Mouse (Mus musculus) kidney, embryonic 15.5 days (tissue): ENCODE data around the gene Crocc2. TPM values are rescaled to one million over a fixed set of nuclear protein-coding genes. Genes with fewer than 3 reads are reported as not detected.

Experiments used
- ATAC-seq: fragments of 200-750 bp; cut with Nextera tagmentation; replicated peaks from 2 replicates; pipeline ENCODE4 v1.8.0; 2017; ENCODE audit warnings: moderate TSS enrichment; ENCODE audit not compliant: low FRiP score
- H3K27ac ChIP-seq: fragments of 300-500 bp; sonication (generic); 2 replicates; pipeline ENCODE4 v1.5.1; 2015; ENCODE audit warnings: mild to moderate bottlenecking, inconsistent platforms
- H3K27me3 ChIP-seq: fragments of 300-500 bp; sonication (generic); 2 replicates; pipeline ENCODE4 v1.6.1; 2015; ENCODE audit warnings: inconsistent platforms
- H3K36me3 ChIP-seq: fragments of 300-500 bp; sonication (generic); 2 replicates; pipeline ENCODE4 v1.6.1; 2015; ENCODE audit warnings: inconsistent platforms
- H3K4me1 ChIP-seq: fragments of 300-500 bp; sonication (generic); 2 replicates; pipeline ENCODE4 v1.6.1; 2015; ENCODE audit warnings: inconsistent platforms
- H3K4me2 ChIP-seq: fragments of 300-500 bp; sonication (generic); 2 replicates; pipeline ENCODE4 v1.6.1; 2015; ENCODE audit warnings: moderate library complexity, mild to moderate bottlenecking, inconsistent platforms
- H3K4me3 ChIP-seq: fragments of 300-500 bp; sonication (generic); replicated peaks from 2 replicates; pipeline ENCODE4 v1.5.1; 2015; ENCODE audit warnings: mild to moderate bottlenecking, inconsistent platforms
- H3K9ac ChIP-seq: fragments of 300-500 bp; sonication (generic); 2 replicates; pipeline ENCODE4 v1.6.1; 2015; ENCODE audit warnings: mild to moderate bottlenecking, inconsistent platforms
- H3K9me3 ChIP-seq: fragments of 300-500 bp; sonication (generic); replicated peaks from 2 replicates; pipeline ENCODE4 v1.6.1; 2016; ENCODE audit warnings: inconsistent platforms
- WGBS: fragments of 180-500 bp; shearing (Covaris S2); methylation state at CpG from one replicate; pipeline ENCODE4 v1.1.7; 2015; ENCODE audit warnings: mixed read lengths; 5-methylcytosine and 5-hydroxymethylcytosine counted together
- polyA plus RNA-seq: library from polyadenylated mRNA; unstranded; fragments of >200 nt; fragmentation: Nextera tagmentation; extraction: Ambion mirVana; gene quantifications from 2 replicates; pipeline ENCODE4 v1.2.1, GENCODE M21; 2015

Crocc2 gene
- polyA plus RNA-seq, 1 experiment from 2014 or later = 0.25 TPM

- Histone ChIP-seq H3K9ac (no peak overlapping the region), H3K36me3 (no peaks in the 10 kb centered on the region), H3K4me1 (0 out of 2 replicates have a peak, but pooled peaks cover 9% of the 10 kb centered on the region), H3K9me3 (no peaks in the 10 kb centered on the region), H3K27me3 (no peaks in the 10 kb centered on the region), H3K4me3 (no peak overlapping the region), H3K27ac (no peak overlapping the region), H3K4me2 (no peak overlapping the region)
- WGBS = 27% methylated on average over 2 of the region's 2 CpGs
- no peak for ATAC-seq
Observed at GRCm38 (mm10) chr1:93252586-93252985, 84.1 kb downstream of the Crocc2 start.

- ATAC-seq = no peak
Observed at GRCm38 (mm10) chr1:93255761-93256160, 87.2 kb downstream of the Crocc2 start.

GRCm38 (mm10) chr1:93257560-93257959 is 89.0 kb downstream of the Crocc2 start:
- 0 out of 2 replicates have a peak, but pooled peaks cover 1% of the 10 kb centered on the region for H3K4me1 ChIP-seq
- 75% methylated on average over 1 of the region's 1 CpGs for WGBS
- no peaks in the 10 kb centered on the region; the same call in 1 of the 2 replicates for H3K36me3 ChIP-seq
- no peak for ATAC-seq
- H3K27ac ChIP-seq = no peak overlapping the region
- no peaks in the 10 kb centered on the region for H3K9me3 ChIP-seq
- H3K27me3 ChIP-seq = no peaks in the 10 kb centered on the region
- H3K9ac ChIP-seq = no peak overlapping the region
- H3K4me2 ChIP-seq = no peak overlapping the region
- no peak overlapping the region for H3K4me3 ChIP-seq

More at GRCm38 (mm10) chr1:93255761-93256160, 87.2 kb downstream of the Crocc2 start:
- no peaks in the 10 kb centered on the region for H3K9me3 ChIP-seq
- no peak overlapping the region for H3K4me2 ChIP-seq
- H3K27me3 ChIP-seq = no peaks in the 10 kb centered on the region
- no peak overlapping the region for H3K27ac ChIP-seq
- H3K9ac ChIP-seq = no peak overlapping the region
- H3K4me1 ChIP-seq = 0 out of 2 replicates have a peak, but pooled peaks cover 9% of the 10 kb centered on the region
- 92% methylated on average over 7 of the region's 7 CpGs for WGBS
- no peak overlapping the region for H3K4me3 ChIP-seq
- H3K36me3 ChIP-seq = no peaks in the 10 kb centered on the region; the same call in 1 of the 2 replicates

GRCm38 (mm10) chr1:93267207-93267606 is 98.7 kb downstream of the Crocc2 start:
- WGBS = 18% methylated on average over 3 of the region's 3 CpGs
- H3K9me3 ChIP-seq = no peaks in the 10 kb centered on the region

GRCm38 (mm10) chr1:93268246-93268645 is 99.7 kb downstream of the Crocc2 start:
- peaks cover 10% of the 10 kb centered on the region; the same call in 1 of the 2 replicates for H3K4me1 ChIP-seq
- no peaks in the 10 kb centered on the region for H3K9me3 ChIP-seq
- H3K4me3 ChIP-seq = no peak overlapping the region
- 90% methylated on average over 2 of the region's 2 CpGs for WGBS
- no peaks in the 10 kb centered on the region for H3K27me3 ChIP-seq
- no peak overlapping the region for H3K9ac ChIP-seq
- no peak overlapping the region for H3K27ac ChIP-seq
- no peak overlapping the region for H3K4me2 ChIP-seq
- ATAC-seq = no peak
- H3K36me3 ChIP-seq = peaks cover 4% of the 10 kb centered on the region; the same call in 1 of the 2 replicates

More at GRCm38 (mm10) chr1:93267207-93267606, 98.7 kb downstream of the Crocc2 start:
- Histone ChIP-seq H3K4me3 (no peak overlapping the region), H3K27ac (no peak overlapping the region), H3K27me3 (no peaks in the 10 kb centered on the region), H3K36me3 (peaks cover 4% of the 10 kb centered on the region; the same call in 1 of the 2 replicates), H3K9ac (no peak overlapping the region), H3K4me2 (no peak overlapping the region), H3K4me1 (peaks cover 8% of the 10 kb centered on the region; the same call in 1 of the 2 replicates)
- ATAC-seq = no peak

- Histone ChIP-seq H3K27me3 (no peaks in the 10 kb centered on the region), H3K4me3 (no peak overlapping the region), H3K36me3 (no peaks in the 10 kb centered on the region; the same call in 1 of the 2 replicates), H3K9me3 (no peaks in the 10 kb centered on the region), H3K9ac (no peak overlapping the region), H3K4me1 (peaks cover 10% of the 10 kb centered on the region; the same call in 1 of the 2 replicates), H3K4me2 (no peak overlapping the region), H3K27ac (no peak overlapping the region)
- ATAC-seq = no peak
- WGBS = 73% methylated on average over 3 of the region's 3 CpGs
Observed at GRCm38 (mm10) chr1:93270516-93271240, 102.2 kb downstream of the Crocc2 start.

- Histone ChIP-seq H3K4me1 (peaks cover 8% of the 10 kb centered on the region; the same call in 1 of the 2 replicates), H3K27me3 (no peaks in the 10 kb centered on the region), H3K4me2 (no peak overlapping the region), H3K4me3 (no peak overlapping the region), H3K27ac (no peak overlapping the region), H3K9ac (no peak overlapping the region), H3K36me3 (no peaks in the 10 kb centered on the region; the same call in 1 of the 2 replicates), H3K9me3 (no peaks in the 10 kb centered on the region)
- ATAC-seq = no peak
- WGBS = 81% methylated on average over 5 of the region's 6 CpGs
Observed at GRCm38 (mm10) chr1:93271751-93272150, 103.2 kb downstream of the Crocc2 start.

- 4% methylated on average over 16 of the region's 16 CpGs for WGBS
- Histone ChIP-seq H3K4me1 (peaks cover 4% of the 10 kb centered on the region; the same call in 1 of the 2 replicates), H3K27ac (no peak overlapping the region), H3K4me2 (no peak overlapping the region), H3K36me3 (no peaks in the 10 kb centered on the region; the same call in 1 of the 2 replicates), H3K27me3 (no peaks in the 10 kb centered on the region), H3K4me3 (no peak overlapping the region), H3K9ac (no peak overlapping the region), H3K9me3 (no peaks in the 10 kb centered on the region)
- peak; percentile 52; the same call in 1 of the 2 replicates for ATAC-seq
Observed at GRCm38 (mm10) chr1:93272409-93272821, 103.9 kb downstream of the Crocc2 start.

GRCm38 (mm10) chr1:93275561-93275960 is 107.0 kb downstream of the Crocc2 start:
- no peaks in the 10 kb centered on the region for H3K9me3 ChIP-seq
- H3K36me3 ChIP-seq = no peaks in the 10 kb centered on the region
- H3K27ac ChIP-seq = no peak overlapping the region
- H3K27me3 ChIP-seq = no peaks in the 10 kb centered on the region
- H3K4me3 ChIP-seq = no peak overlapping the region
- ATAC-seq = no peak
- peaks cover 3% of the 10 kb centered on the region; the same call in 1 of the 2 replicates for H3K4me1 ChIP-seq
- H3K9ac ChIP-seq = no peak overlapping the region
- 74% methylated on average over 6 of the region's 6 CpGs for WGBS
- no peak overlapping the region for H3K4me2 ChIP-seq

- ATAC-seq = no peak
- H3K9ac ChIP-seq = no peak overlapping the region
- WGBS = 81% methylated on average over 7 of the region's 7 CpGs
- peaks cover 3% of the 10 kb centered on the region; the same call in 1 of the 2 replicates for H3K4me1 ChIP-seq
- H3K27me3 ChIP-seq = no peaks in the 10 kb centered on the region
- no peaks in the 10 kb centered on the region for H3K9me3 ChIP-seq
- H3K27ac ChIP-seq = no peak overlapping the region
- H3K4me3 ChIP-seq = no peak overlapping the region
- H3K4me2 ChIP-seq = no peak overlapping the region
- no peaks in the 10 kb centered on the region for H3K36me3 ChIP-seq
Observed at GRCm38 (mm10) chr1:93277041-93277440, 108.5 kb downstream of the Crocc2 start.
